Mouse (Mus musculus) activated CD4-positive, CD25-positive, alpha-beta regulatory T cell, adult 4 months (primary cell): Measurements from ENCODE around the gene Siah1a. TPM values are rescaled to one million over a fixed set of nuclear protein-coding genes. Genes with fewer than 3 reads are reported as not detected.

ENCODE experiments used
- ATAC-seq: one replicate; pipeline ENCODE4 v1.8.0; 2017
- polyA plus RNA-seq, 2 experiments: library from polyadenylated mRNA; unstranded; fragments of 100-300 nt; shearing (Covaris generic); gene quantifications; one replicate each; pipeline ENCODE4 v1.2.1; 2017

The Siah1a gene
- polyA plus RNA-seq, 2 experiments from 2014 or later, result 5.6 to 8.2 TPM

DNA sequence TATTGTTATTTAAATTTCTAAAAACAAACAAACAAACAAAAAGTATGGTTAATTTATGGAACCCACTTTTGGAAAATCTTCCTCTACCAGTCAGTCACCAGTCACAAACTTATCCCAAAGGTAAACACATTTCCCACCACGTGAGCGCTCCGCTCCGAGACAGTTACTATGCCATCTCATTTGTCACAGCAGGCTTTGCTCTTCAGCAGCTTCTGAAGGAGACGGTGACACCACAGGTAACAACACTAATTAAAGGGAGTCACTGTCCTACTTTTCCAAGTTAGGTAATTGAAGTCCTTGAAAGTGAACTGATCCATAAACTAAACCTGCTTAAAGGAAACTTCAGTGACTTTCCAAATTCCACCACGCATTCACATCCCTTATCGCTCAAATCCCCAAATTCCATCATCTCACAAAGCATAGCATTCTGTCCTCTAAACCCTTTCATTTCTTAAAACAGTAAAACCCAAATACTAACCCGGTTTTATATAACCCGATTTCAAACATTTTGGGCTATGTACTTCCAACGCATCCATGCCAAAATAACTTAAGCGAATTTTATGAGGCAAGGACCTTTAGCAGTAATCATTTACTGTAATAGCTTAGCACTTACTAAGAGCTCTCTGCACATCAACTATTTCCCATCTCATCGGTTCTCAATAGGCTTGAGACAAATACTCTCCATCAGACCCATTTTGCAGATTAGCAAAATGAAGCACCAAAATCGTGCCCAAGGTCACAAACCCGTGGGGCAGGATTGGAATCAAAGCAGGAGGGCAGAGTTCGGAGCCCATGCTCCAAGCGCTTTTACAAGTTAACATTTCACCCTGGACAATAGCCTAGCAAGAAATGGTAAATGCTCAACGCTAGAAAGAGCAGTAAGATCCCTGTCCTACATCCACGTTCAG is 1.2 kb downstream of the Siah1a start:
- ATAC-seq, result no peak

DNA sequence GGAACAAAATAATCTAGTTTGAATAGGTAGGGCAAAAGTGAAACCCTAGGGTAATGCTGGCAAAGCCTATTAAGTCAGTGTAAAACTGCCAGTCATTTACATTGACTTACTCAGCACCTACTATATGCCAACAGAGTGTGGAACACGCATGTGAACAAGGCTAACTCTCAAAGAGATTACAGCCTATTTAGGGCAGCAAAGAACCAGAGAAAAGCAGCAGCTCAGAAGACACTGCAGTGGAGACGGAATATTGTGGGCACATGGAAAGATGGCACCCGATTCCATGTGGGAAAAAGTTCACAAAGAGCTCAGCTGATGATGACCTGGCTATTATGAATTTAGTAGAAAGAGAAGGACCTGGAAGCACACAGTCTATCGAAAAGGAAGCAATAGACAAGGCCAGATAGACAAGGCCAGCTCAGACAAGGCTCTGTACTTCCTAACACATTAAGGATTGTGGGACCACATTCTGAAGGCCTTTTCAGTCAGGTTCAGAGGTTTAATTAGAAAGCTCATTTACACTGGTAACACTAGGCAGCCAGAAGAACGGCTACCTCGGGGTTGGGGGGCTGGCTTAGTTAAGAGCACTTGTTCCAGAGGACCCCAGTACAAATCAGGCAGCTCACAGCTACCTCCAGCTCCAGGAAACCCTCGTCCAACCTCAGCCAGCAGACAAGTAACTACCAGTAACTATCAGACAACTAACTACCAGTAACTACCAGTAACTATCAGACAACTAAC is 3.0 kb downstream of the Siah1a start:
- ATAC-seq, result no peak

DNA sequence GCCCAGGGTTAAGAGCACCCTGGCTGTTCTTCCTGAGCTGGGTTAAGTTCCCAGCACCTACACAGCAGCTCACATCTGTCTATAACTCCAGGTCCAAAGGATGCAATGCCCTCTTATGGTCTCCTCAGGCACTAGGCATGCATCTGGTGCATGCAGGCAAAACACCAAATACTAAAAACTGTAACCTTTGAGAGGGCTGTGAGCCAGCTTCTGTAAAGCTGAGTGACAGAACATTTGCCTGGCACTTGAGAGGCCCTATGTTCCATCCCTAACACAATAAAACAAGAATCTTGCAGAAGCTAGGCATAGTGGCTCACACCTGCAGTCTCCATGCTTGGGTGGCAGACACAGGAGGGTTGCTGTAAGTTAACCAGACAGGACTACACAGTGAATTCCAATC is 4.1 kb downstream of the Siah1a start:
- no peak for ATAC-seq

DNA sequence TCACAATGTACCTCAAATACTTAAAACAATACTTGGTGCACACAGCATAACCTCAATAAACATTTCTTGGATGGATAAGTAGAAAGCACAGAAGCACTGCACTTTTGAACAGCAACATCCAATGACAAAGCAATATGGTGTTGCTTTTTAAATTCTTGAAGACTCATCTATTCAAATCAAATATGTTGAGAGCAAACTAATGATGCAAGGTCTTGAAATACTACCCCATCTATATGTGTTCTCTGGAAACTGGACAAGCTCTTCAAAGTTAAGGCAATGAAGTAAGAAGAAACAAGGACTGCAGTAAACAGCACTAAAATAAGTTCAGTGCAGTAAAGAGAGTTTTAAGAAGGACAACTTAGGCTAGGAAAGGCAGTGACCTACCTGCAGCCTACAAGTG is 4.8 kb downstream of the Siah1a start:
- no peak for ATAC-seq

DNA sequence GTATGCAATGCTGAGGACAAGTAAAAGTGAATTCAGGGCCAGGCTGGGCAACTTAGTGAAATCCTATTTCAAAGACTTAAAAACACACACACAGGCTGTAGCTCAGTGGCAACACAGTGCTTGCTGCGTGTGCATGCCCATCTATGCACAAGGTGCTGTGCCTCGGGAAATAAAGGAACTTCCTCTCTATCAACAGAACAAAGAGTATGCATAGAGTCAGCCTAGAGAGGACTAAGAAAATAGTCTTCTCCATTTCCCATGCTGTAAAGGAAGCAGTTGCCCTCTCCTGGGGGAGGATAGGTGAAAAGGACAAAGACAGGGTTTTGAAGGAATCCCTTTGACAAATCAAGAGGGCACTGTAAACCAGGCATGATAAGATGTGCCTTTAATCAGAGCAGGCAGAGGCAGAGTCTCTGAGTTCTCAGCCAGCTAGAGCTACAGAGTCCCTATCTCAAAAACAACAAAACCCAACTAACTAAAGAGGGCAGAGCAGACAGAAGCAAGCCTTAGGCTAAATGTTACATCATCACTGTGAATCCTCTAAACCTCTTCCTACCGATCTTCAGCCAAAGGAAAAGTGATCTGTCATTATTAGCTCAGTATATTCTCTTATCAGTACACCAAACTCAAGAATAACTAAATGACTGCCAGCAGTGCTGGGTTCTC is 10.2 kb downstream of the Siah1a start:
- no peak for ATAC-seq

DNA sequence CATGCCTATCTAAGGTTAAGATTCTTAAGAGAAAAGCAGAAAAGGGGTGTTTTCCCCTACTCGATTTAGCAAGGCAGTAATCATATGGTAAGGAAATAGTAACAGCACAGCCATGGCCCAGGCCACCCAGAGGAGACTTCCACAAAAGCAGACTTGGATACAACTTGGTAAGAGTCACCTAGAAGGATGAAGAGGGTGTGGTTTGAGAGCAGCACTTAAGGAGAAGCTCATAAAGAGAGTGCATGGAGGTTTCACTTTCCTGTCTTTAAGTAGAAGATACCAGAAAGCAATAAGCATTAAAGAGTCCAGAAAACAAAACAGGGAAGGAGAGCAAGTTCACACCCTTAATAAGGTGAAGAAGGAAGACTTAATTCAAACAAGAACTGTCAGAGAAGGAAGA is 10.8 kb downstream of the Siah1a start:
- ATAC-seq, result no peak

DNA sequence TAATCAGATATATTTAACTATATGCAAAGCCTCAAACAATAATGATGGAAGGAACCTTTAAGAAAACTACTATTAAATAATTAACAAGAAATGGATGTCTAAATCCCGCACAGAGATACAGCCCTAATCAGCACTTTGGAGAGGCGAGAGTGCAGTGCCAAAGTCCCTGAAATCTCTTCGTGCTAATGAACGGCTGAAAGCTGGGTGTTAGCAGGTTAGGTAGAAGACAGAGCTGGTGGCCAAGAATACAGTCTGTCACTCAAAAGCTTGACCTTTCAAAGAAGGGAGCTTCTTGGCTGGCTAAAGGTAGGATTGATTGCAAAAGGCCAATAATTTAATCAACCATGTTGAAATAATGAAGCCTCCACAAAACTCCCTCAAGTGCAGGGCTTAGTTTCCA is 11.6 kb downstream of the Siah1a start:
- no peak for ATAC-seq

DNA sequence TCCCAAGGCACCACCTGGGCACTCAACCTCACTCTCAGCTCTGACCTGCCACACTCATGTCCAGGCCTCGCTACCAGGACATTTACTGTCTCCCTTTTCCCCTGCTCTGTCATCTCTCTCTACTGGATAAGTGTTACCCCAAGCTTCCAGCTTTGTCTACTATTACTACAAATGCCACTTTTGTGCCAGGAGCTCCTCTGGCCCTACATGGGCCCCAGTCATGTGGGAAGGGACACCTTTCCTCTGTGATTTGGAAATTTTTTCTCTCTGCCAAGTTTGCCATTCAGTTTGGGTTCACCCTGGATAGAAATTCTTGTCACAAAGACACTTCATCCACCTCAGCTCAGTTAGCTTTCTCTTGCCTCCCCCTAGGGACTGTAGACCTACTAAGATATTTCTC is 14.9 kb downstream of the Siah1a start:
- no peak for ATAC-seq

DNA sequence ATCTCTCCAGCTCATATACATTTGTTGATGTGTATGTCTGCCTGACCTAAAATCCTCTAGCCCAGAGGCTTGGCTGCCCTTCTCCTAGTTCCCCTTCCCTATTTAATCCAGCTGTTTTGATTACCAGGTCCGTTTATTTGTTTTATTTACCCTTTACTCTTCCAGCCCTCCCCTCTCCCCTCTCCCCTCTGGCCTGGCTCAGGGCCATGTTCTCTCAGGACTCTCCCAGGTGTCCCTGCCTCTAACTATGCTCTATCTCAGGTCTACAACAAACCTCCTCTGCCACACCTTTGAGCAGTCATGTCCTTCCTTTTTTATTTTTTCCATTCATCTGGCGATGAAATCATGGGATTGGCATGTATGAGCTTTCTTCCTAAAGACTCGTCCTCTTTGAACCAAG is 15.4 kb downstream of the Siah1a start:
- ATAC-seq, result no peak

DNA sequence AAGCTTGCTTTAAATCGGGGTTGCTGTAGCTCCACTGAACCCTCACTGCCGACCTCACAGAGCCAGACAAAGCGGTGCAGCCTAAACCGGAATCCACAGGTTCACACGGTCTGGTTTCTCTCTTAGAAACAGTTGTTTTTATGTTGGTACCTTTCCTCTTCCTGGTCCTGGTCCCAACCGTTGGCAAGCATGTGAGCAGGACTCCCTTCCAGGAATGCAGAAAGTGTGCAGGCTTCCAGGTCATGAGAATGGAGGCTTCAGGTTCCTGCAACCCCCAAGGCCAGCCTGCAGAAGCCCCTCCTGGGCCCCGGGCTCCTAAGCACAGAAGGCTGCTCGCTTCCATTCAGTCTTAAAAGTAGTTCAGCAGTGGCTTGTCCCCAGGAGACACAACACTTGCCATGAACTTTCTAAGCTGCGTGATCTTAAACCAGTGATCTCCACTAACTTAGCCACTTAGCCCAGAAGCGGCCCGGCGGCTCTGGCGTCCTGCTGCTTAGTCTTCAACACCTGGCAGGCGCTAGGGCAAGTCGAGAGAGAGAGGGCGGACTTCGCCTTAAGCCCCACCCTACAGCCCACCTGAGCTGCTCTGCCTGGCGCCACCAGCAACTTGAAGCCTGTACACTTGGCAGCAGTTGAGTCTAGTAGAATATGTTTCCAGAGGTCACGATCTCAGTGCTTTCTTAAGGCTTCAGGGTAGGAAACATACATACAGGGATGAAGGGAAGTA is 17.3 kb downstream of the Siah1a start:
- ATAC-seq, result no peak

DNA sequence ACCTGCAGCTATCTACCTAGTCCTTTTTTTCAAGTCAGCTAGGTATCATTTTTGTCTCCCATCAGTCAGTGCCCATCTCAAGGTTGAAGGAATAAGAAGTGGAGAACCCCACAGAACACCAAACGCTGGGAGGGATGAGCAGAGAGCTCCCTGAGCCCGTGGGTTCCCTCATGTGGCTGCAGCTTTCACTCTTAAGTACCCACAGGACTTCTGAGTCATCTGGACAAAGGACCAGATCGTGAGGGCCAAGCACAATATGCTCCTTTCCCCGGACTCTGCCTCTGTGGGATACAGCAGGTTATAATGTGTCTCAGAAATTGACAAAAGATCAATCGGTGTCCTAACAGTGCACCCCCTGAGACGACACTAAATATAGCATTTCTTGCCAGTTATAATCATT is 18.8 kb downstream of the Siah1a start:
- no peak for ATAC-seq

DNA sequence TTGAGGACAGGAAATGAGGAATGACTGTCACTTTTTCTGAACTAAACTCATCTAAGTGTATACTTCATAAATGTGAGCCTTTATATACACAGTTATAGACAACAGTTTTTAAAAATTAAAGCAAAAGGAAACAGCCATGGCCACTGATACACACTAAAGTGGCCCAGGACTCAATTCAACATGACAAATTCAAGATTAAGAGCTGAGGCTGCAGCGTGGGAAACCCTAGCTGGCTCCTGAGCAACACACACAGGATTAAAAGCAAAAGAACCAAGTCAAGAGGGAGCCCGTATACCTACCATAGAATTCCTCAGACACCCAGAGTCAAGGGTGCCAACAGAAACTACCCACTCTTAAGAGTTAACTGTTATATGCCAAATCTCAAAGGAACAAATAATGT is 24.2 kb downstream of the Siah1a start:
- ATAC-seq, result no peak

DNA sequence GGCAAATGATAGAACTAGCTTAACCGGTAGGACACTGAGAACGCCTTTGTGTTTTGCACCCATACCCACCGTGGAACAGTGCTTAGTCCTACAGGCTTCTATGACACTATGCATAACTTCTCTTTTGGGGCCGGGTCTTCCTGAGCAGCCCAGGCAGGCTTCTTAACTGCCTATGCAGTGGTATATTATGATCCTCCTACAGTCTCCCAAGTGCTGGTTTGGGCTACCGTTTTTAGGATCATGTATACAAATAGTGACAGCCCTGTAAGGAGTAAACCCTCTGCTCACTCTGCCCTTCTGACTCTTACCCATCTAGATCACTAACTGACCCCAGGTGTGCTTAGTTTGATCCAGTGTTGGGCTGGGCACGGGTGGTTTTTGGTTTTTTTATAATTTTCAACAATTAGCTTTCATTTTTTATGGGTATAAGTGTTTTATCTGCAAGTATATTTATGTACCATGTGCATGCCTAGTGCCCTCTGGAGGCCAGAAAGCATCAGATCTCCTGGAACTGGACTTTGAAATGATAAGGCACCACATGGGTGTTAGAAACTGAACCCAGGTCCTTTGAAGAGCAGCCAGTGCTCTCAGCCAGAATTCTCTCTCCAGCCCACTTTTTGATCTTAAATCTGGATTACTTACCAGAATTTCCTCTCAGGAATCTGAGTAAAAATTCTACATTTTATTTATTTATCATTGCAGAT is 24.8 kb downstream of the Siah1a start:
- no peak for ATAC-seq

DNA sequence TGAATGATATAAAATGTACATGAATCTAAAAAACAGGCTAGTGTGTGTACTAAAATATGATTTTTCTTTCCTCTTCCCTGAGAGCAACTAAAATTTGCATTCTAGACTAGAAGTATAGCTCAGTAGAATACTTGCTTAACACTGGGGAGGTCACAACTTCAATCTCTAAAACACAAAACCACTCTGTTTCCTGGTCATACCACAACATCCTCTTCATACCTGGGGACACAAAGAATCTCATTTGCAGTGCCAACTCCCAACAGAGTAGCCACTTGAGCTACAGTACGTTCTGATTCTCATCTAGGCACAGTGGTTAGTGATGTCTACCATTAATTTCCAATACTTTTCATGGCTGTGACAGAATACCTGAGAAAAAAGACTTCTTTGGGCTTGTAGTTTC is 26.4 kb downstream of the Siah1a start:
- peak; percentile 74 for ATAC-seq

DNA sequence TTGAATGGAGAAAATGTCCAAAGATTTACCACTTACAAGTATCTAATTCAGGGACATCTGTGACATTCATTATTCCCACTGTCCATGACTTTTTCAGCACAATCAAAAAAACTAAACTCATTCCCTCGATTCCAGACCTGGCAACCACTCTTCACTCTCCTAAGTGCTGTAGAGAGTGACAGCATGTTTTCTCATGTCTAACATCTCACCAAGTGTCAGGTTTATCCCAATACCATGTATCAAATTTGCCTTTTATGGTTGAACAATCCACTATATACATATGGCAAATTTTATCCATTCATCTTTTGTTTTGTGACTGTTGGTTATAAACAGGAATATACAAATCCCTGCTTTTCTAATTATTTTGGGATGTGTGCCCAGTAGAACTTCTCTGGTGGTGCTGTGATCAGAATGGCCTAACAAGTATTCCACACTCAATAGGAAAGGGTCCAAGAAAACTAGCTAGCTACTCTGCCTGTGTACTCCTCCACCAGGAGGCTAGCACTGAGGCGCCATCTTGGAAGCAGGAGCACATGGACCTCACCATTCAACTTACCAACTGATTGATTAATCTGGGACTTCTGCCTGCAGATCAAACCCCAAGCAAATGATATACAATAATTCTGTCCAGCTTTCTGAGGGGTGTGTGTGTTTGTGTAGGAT is 27.3 kb downstream of the Siah1a start:
- ATAC-seq, result no peak

DNA sequence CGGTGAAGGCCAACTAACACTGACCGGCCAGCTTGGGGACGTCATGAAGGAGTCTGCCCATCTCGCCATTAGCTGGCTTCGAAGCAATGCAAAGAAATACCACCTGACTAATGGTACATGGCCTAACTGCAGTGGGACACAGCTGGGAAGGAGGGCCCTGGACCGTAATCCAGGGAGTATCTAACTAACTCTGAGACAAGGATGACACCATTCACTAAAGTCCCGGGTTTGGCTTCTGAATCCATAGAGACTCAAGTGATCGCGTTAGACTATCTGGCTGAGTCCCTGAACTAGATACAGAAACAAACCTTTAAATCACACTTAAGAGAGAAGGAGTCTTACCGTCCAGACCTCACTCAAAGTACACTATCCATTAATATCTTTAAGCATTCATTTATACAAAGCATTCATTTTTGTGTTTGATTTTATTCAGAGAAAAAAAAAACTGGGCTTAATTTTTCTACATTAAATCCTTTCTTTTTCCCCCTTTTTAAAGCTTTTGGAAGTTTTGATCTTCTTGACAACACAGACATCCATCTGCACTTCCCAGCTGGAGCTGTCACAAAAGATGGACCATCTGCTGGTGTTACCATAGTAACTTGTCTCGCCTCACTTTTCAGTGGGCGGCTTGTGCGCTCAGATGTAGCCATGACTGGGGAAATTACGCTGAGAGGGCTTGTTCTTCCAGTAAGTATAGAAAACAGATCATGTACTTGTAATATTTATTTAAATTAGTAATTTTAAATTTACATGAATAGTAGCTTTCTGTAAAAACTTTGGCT is 32.1 kb downstream of the Siah1a start:
- no peak for ATAC-seq

DNA sequence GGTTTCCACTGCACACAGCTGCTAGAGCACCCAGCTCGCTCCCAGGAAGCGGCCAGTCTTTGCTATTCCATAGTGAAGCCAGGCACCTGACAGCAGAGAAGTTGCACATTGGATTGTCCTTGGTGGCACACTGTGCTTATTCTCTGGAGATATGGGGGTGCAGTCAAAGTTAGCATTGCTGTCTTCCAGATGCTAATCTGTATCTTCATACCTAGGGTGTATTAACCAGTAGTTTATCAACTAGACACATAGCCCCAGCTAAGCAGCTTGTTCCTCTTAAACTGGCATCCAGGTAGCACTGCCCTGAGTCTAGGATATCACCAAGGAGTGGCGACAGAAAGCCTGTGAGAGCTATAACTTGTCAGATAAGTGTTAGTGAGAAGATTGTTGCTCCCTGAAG is 33.1 kb downstream of the Siah1a start:
- ATAC-seq, result no peak

DNA sequence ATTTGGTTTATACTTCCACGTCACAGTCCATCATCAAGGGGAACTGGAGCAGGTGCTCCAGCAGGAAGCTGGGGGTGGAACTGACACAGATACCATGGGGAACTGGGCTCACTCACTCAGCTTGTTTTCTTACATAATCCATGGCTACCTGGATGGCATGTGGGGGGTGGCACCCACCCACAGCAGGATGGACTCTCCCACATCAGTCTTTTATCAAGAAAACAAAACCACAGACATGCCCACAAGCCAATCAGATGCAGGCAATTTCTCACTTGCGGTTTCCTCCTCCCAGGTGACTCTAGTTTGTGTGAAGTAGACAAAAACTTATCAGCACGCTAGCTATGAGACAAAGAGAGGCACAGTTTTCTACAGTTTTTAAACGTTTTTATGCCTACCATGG is 37.9 kb downstream of the Siah1a start:
- ATAC-seq, result peak; percentile 92

DNA sequence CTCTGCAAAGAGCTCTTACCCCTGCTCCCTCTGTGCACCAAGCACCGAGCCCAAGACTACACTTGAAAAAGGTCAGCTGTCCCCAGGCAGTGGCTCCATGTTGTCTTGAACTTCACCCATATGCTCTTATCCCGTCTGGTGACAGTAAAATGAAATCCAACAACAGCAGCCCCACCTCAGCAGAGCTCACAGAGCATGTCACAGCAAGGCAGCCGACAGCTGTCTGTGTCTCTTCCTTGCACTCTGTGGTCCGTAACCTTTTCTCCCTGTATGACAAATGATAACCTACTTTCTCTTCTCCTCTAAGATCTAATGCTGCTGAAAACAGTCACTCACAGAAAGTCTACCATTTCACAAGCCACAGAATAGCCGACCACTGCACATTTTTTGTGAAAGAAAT is 39.0 kb downstream of the Siah1a start:
- ATAC-seq, result no peak

DNA sequence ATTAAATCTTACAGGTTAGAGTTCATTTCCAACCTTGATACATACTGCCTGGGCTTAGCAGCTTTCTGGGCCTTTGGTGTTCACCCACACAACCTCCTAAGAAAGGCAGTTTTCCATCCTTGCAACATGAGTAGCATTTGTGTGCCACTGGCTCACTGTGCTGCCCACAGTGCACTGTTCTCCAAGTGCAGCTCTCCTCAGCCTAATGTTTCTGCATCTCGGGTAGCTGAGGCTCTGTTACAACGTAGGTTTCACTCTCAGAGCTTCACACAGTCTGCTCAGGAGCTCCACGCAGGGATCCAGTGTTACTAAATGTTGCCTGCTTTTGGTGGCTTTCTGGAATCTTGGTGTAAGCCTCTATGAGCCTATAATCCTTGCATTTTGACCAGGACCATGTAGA is 40.4 kb downstream of the Siah1a start:
- ATAC-seq, result no peak

DNA sequence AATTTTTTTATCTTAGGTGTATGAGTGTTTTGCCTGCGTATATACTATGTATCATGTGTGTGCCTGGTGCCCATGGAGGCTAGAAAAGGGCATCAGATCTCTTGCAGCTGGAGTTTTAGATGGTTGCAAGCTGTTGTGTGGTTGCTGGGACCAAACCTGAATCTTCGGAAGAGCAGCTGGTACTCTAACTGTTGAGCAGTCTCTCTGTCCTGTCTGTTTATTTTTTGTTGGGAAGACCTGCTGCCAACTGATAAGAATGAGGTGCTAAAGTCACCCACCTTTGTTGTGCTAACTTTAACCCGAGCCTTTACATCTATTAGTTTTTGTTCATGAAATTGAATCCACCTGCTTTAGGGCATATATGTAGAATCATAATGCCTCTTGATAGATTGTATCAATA is 43.3 kb downstream of the Siah1a start:
- no peak for ATAC-seq
